Mouse (Mus musculus): Measurements from ENCODE around the gene Asb1. TPM values are rescaled to one million over a fixed set of nuclear protein-coding genes. Genes with fewer than 3 reads are reported as not detected.

Asb1 gene
- polyA plus RNA-seq (2012; fragmentation: generic; extraction: Trizol) = 1 to 10 TPM; 5.1 to 7.5 TPM

DNA sequence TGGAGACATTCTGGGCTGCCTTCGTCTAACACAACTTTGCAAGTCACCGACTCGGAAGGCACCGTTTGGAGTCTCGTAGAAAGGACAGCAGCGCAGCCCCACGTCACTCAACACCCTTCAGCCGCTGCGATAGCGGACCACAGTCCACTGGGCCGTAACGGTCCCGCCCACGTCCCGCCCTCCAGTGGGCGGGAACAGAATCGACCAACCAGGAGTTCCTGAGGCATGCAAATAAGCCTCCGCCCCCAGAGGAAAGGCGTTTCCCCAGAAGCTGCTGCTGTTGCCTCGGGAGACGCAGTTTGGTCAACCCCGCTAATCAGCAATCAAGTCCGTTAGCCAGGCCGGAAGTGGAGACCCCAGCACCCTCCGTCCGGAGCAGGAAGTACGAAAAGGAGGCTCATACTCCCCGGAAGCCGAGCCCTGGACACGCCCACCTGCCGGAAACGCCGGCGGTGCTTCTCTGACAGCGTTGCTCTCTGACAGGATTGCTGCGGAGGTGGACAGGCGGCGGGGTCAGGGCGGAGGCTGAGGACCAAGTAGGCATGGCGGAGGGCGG, at the start of gene Asb1:
Gene Asb1, plus strand, starts transcription at position 274 of the 556 bp plus-strand sequence.

DNA sequence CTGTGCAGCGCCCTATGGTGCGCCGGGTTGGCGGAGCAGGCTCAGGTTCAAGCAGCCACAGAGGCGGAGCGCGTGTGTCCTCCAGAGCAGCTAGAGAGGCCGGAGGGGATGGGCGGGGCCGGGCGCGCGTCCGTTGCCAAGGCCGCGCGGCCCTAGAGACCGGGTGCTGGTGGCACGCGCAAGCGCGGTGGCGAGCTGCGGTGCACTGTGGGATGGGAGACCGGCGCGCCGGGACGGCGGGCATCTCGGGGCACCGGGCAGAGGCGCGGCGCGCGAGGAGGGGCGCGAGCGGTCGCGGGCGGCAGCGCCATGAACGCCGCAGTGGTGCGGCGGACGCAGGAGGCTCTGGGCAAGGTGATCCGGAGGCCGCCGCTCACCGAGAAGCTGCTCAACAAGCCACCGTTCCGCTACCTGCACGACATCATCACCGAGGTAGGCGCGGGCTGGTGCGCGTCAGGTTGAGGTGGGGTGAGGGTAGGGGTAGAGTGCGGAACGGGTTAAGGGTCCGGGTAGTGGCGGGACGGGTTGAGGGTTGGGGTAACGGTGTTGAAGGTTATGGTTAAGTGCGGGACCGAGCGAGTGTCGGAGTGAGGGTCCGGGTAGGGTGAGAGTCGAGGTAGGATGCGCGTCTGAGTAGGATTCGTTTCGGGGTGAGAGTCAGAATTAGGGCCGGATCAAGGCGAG, 45.7 kb upstream of the Asb1 start, which contains the start of gene Traf3ip1:
Gene Traf3ip1, plus strand, starts transcription at position 191 of the 684 bp plus-strand sequence.

Other genes with a start within 250 kb of the Asb1 start
- 10 to 100 TPM in 1 of 2 experiments, 1 to 10 TPM in 1; 8.1 to 11.2 TPM for gene Scly, start 242.2 kb upstream of the Asb1 start, polyA plus RNA-seq (2012; fragmentation: generic; extraction: Trizol)
- under 1 TPM; 0.02 to 0.33 TPM for gene Espnl, start 218.5 kb upstream of the Asb1 start, polyA plus RNA-seq (2012; fragmentation: generic; extraction: Trizol)
- under 1 TPM; 0.04 to 0.57 TPM for gene Klhl30, start 189.5 kb upstream of the Asb1 start, polyA plus RNA-seq (2012; fragmentation: generic; extraction: Trizol)
- under 1 TPM in 1 of 2 experiments, not detected in 1; 0.07 TPM for gene Erfe, start 174.1 kb upstream of the Asb1 start, polyA plus RNA-seq (2012; fragmentation: generic; extraction: Trizol)
- gene Ilkap, start 141.7 kb upstream of the Asb1 start, polyA plus RNA-seq (2012; fragmentation: generic; extraction: Trizol) = 10 to 100 TPM; 47.7 to 64.5 TPM
- gene Hes6, start 126.5 kb upstream of the Asb1 start, polyA plus RNA-seq (2012; fragmentation: generic; extraction: Trizol) = 10 to 100 TPM; 29.4 to 52.4 TPM
- 1 to 10 TPM in 1 of 2 experiments, under 1 TPM in 1; 0.07 to 2.8 TPM for gene Per2, start 81.2 kb upstream of the Asb1 start, polyA plus RNA-seq (2012; fragmentation: generic; extraction: Trizol)
- 1 to 10 TPM; 1.4 to 4.3 TPM for gene Traf3ip1, start 45.9 kb upstream of the Asb1 start, polyA plus RNA-seq (2012; fragmentation: generic; extraction: Trizol)

Data from C3H10T1/2 (cell line).